Comparison of ENCODE assay signal across 22 mouse cellular contexts in the genomic region with DNA sequence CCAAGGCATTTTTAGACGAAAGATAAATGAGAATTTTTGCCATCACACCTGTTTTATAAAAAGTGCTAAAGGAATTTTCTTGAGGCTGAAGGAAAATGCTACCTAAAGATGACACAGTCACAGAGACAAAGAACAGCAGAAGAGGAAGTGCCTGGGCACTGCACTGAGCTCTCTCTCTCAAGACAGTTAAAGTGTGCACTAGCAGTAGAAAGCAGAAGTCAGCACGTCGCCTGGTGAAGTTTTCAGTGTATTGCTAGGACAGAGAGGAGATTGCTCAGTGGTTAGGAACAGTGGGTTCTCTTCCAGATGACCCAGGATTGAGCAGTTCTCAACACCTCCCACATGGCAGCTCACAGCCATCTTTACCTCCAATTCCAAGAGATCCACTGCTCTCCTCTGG. TPM values are rescaled to one million over a fixed set of nuclear protein-coding genes. Genes with fewer than 3 reads are reported as not detected.
DNase-seq lines count a peak whose midpoint lies in the region; ATAC-seq and TF ChIP-seq lines count a peak whose summit lies in the region.
"Had no signal": no experiment of that assay in that cellular context is flagged by ENCODE, and none has a peak within 500 bp of the region (broad histone marks: within the 10 kb centered on the region; RNA-seq: fewer than 3 reads in every experiment).

No protein-coding gene starts in this region.

- peak; percentile 10; the same call in 1 of the 2 replicates for TF ChIP-seq CTCF in liver, postnatal 0 days (IDR thresholded peaks at IDR 0.05; ENCODE audit: low read depth)

- peak; percentile 32 for DNase-seq in lung, postnatal 36 days
- no peak for DNase-seq in lung, postnatal 10 days
- DNase-seq in MEL-GATA-1-ER (ENCODE audit: extremely low read depth, low read depth), result peak; percentile 97
- no peak for DNase-seq in liver, postnatal 0 days
- DNase-seq in splenic B cell, adult 2 months (ENCODE audit: low read depth, low spot score), result peak; percentile 57
- no peak for DNase-seq in right cerebral cortex, adult 18-20 months
- DNase-seq in frontal cortex, postnatal 14 days (ENCODE audit: low spot score in 2 of 2), result no peak
- DNase-seq: cerebellum, adult 9-10 months; heart, postnatal 14 days; kidney, adult 9 months; kidney, postnatal 36 days; thymus, postnatal 14 days had no signal

- no peaks in the 10 kb centered on the region for H3K36me3 ChIP-seq in liver, postnatal 0 days (replicated peaks; ENCODE audit: insufficient read depth, low read length)
- H3K36me3 ChIP-seq in splenic B cell, adult 2 months (ENCODE audit: control insufficient read depth, insufficient read depth, low read length, poor library complexity, severe bottlenecking), result no peaks in the 10 kb centered on the region
- H3K36me3 ChIP-seq: embryonic facial prominence, embryonic 13.5 days; heart, embryonic 12.5 days; hindbrain, embryonic 13.5 days; intestine, embryonic 15.5 days; limb, embryonic 10.5 days; midbrain, embryonic 13.5 days; neural tube, embryonic 15.5 days had no signal

- no peaks in the 10 kb centered on the region for H3K9me3 ChIP-seq in liver, postnatal 0 days (ENCODE audit: low read length)
- H3K9me3 ChIP-seq: embryonic facial prominence, embryonic 13.5 days; heart, embryonic 12.5 days; hindbrain, embryonic 13.5 days; intestine, embryonic 15.5 days; limb, embryonic 10.5 days; midbrain, embryonic 13.5 days; neural tube, embryonic 15.5 days had no signal

- H3K9ac ChIP-seq in liver, postnatal 0 days (replicated peaks), result no peak overlapping the region
- H3K9ac ChIP-seq: embryonic facial prominence, embryonic 13.5 days; heart, embryonic 12.5 days; hindbrain, embryonic 13.5 days; intestine, embryonic 15.5 days; liver, embryonic 14.5 days; midbrain, embryonic 13.5 days; neural tube, embryonic 15.5 days had no signal

- H3K4me3 ChIP-seq in liver, postnatal 0 days (ENCODE audit: low read depth, low read length), result no peak overlapping the region
- H3K4me3 ChIP-seq: embryonic facial prominence, embryonic 13.5 days; heart, embryonic 12.5 days; hindbrain, embryonic 13.5 days; intestine, embryonic 15.5 days; limb, embryonic 10.5 days; midbrain, embryonic 13.5 days; neural tube, embryonic 15.5 days had no signal

- H3K4me1 ChIP-seq in liver, postnatal 0 days (ENCODE audit: insufficient read depth), result no peaks in the 10 kb centered on the region
- H3K4me1 ChIP-seq: embryonic facial prominence, embryonic 13.5 days; heart, embryonic 12.5 days; hindbrain, embryonic 13.5 days; intestine, embryonic 15.5 days; limb, embryonic 10.5 days; midbrain, embryonic 13.5 days; neural tube, embryonic 15.5 days had no signal

- H3K27ac ChIP-seq in liver, postnatal 0 days (ENCODE audit: low read depth), result no peak overlapping the region
- H3K27ac ChIP-seq: embryonic facial prominence, embryonic 13.5 days; hindbrain, embryonic 13.5 days; intestine, embryonic 15.5 days; limb, embryonic 10.5 days; liver, embryonic 14.5 days; midbrain, embryonic 13.5 days; neural tube, embryonic 15.5 days had no signal

- WGBS in liver, postnatal 0 days (ENCODE audit: insufficient replicate concordance), result 25% methylated on average over 3 of the region's 3 CpGs

- no peak for TF ChIP-seq EP300 in liver, postnatal 0 days (IDR thresholded peaks at IDR 0.05; ENCODE audit: low read depth)

- peak; percentile 33; the same call in 1 of the 2 replicates for ATAC-seq in liver, postnatal 0 days
- ATAC-seq: forebrain, embryonic 14.5 days; intestine, embryonic 15.5 days; midbrain, embryonic 13.5 days had no signal

- no peak overlapping the region for H3K4me2 ChIP-seq in liver, postnatal 0 days (ENCODE audit: low read depth, low read length)
- H3K4me2 ChIP-seq: embryonic facial prominence, embryonic 13.5 days; heart, embryonic 12.5 days; hindbrain, embryonic 13.5 days; intestine, embryonic 15.5 days; midbrain, embryonic 13.5 days; neural tube, embryonic 15.5 days had no signal

- no peaks in the 10 kb centered on the region for H3K27me3 ChIP-seq in liver, postnatal 0 days (ENCODE audit: insufficient read depth, low read length)
- no peaks in the 10 kb centered on the region for H3K27me3 ChIP-seq in splenic B cell, adult 2 months (ENCODE audit: control insufficient read depth, insufficient read depth, low read length, poor library complexity, severe bottlenecking)
- H3K27me3 ChIP-seq: hindbrain, embryonic 13.5 days; intestine, embryonic 15.5 days; midbrain, embryonic 13.5 days had no signal

RNA-seq across cellular contexts. Expression of a gene that starts 22.5 kb away (rescaled TPM):
- 0.49 and 0.56 TPM in 2 replicates for polyA plus RNA-seq in liver, postnatal 0 days (2015; fragmentation: Nextera tagmentation; extraction: Ambion mirVana)
- polyA plus RNA-seq: forebrain, embryonic 14.5 days; limb, embryonic 10.5 days; midbrain, embryonic 13.5 days; neural tube, embryonic 15.5 days had no signal

RNA-seq across cellular contexts. Expression of a gene that starts 35.5 kb away (rescaled TPM):
- 6.1 and 6.4 TPM in 2 replicates for polyA plus RNA-seq in liver, postnatal 0 days (2015; fragmentation: Nextera tagmentation; extraction: Ambion mirVana)

RNA-seq across cellular contexts. Expression of a gene that starts 51.9 kb away (rescaled TPM):
- 0.08 TPM in 1 of 2 replicates, not detected in the other for polyA plus RNA-seq in liver, postnatal 0 days (2015; fragmentation: Nextera tagmentation; extraction: Ambion mirVana)
- polyA plus RNA-seq: forebrain, embryonic 14.5 days; heart, embryonic 12.5 days; hindbrain, embryonic 13.5 days; intestine, embryonic 15.5 days; limb, embryonic 10.5 days; neural tube, embryonic 15.5 days; testis, adult 2 months had no signal

RNA-seq across cellular contexts. Expression of a gene that starts 58.1 kb away (rescaled TPM):
- polyA plus RNA-seq in liver, postnatal 0 days (2015; fragmentation: Nextera tagmentation; extraction: Ambion mirVana), result 20.0 and 21.8 TPM in 2 replicates

Comparison
In these comparisons a context has a peak if more than half of its experiments do, and no peak if none do; other contexts are left out.
1. DNase-seq: peak in lung, postnatal 36 days (single experiment), MEL-GATA-1-ER (single experiment) and splenic B cell, adult 2 months (single experiment); none in lung, postnatal 10 days (single experiment), liver, postnatal 0 days (single experiment), right cerebral cortex, adult 18-20 months (single experiment) and frontal cortex, postnatal 14 days (0 of 2).